Mouse (Mus musculus) liver, embryonic 14.5 days (tissue): ENCODE measurements around the gene Ifih1. TPM values are rescaled to one million over a fixed set of nuclear protein-coding genes. Genes with fewer than 3 reads are reported as not detected.

Experiments used
- ATAC-seq: fragments of 200-750 bp; cut with Nextera tagmentation; 2 replicates; pipeline ENCODE4 v1.8.0; 2017; ENCODE audit warnings: moderate number of reproducible peaks, mild to moderate bottlenecking, moderate library complexity; ENCODE audit not compliant: insufficient read depth
- DNase-seq, 3 experiments: peaks; one replicate each; pipeline ENCODE4 v3.0.0-alpha.2; 2012 to 2013; ENCODE audit warnings: low read depth in 3 of 3, low spot score in 3 of 3
- H3K27ac ChIP-seq: fragments of 300-500 bp; sonication (generic); 2 replicates; pipeline ENCODE4 v1.5.1; 2014; ENCODE audit warnings: moderate library complexity, mild to moderate bottlenecking, control low read depth, inconsistent platforms
- H3K27me3 ChIP-seq: fragments of 300-500 bp; sonication (generic); 2 replicates; pipeline ENCODE4 v1.6.1; 2014; ENCODE audit warnings: mild to moderate bottlenecking, low read length, moderate library complexity; ENCODE audit not compliant: control insufficient read depth, insufficient read depth
- H3K36me3 ChIP-seq: fragments of 300-500 bp; sonication (generic); replicated peaks from 2 replicates; pipeline ENCODE4 v1.6.1; 2014; ENCODE audit warnings: low read depth; ENCODE audit not compliant: control insufficient read depth, insufficient read depth
- H3K4me1 ChIP-seq, 2 experiments: fragments of 200-500 bp in 1 of 2; fragments of 300-500 bp in 1 of 2; sonication (generic) in 1 of 2; replicated peaks; 2 replicates each; pipeline ENCODE4 v1.6.1; 2012 to 2014; ENCODE audit warnings: antibody characterized with exemption in 1 of 2, inconsistent platforms in 1 of 2, low read length in 1 of 2; ENCODE audit not compliant: control insufficient read depth in 2 of 2, insufficient read depth in 2 of 2
- H3K4me2 ChIP-seq: fragments of 300-500 bp; sonication (generic); 2 replicates; pipeline ENCODE4 v1.6.1; 2014; ENCODE audit warnings: low read depth, mild to moderate bottlenecking, control low read depth, moderate library complexity
- H3K4me3 ChIP-seq, 2 experiments: fragments of 200-500 bp in 1 of 2; fragments of 300-500 bp in 1 of 2; sonication (generic) in 1 of 2; 2 replicates each; pipeline ENCODE4 v1.5.1; 2012 to 2014; ENCODE audit warnings: low read depth in 2 of 2, low read length in 2 of 2, mild to moderate bottlenecking in 2 of 2, control low read depth in 1 of 2, inconsistent platforms in 1 of 2, moderate library complexity in 1 of 2; ENCODE audit not compliant: insufficient read depth in 1 of 2
- H3K9ac ChIP-seq: fragments of 300-500 bp; sonication (generic); replicated peaks from 2 replicates; pipeline ENCODE4 v1.6.1; 2014; ENCODE audit warnings: mild to moderate bottlenecking, control low read depth, moderate library complexity
- H3K9me3 ChIP-seq: fragments of 300-500 bp; sonication (generic); 2 replicates; pipeline ENCODE4 v1.6.1; 2016; ENCODE audit warnings: low read length, mixed read lengths; ENCODE audit not compliant: control insufficient read depth
- CTCF ChIP-seq: IDR thresholded peaks from 2 replicates; pipeline ENCODE4 v1.5.1; 2016; ENCODE audit warnings: antibody characterized with exemption, low read depth, control low read depth
- EP300 ChIP-seq: IDR thresholded peaks from 2 replicates; pipeline ENCODE4 v1.6.1; 2016; ENCODE audit warnings: antibody characterized with exemption, low read depth
- WGBS: fragments of 180-500 bp; shearing (Covaris S2); extraction: QIAGEN DNeasy Blood & Tissue Kit; methylation state at CpG from one replicate; pipeline ENCODE4 v1.1.7; 2014; ENCODE audit not compliant: insufficient replicate concordance; 5-methylcytosine and 5-hydroxymethylcytosine counted together
- polyA plus RNA-seq, 2 experiments: library from polyadenylated mRNA; depleted of rRNA in 1 of 2; stranded (reverse) in 1 of 2; unstranded in 1 of 2; fragments of >200 nt; fragmentation: Nextera tagmentation in 1 of 2; extraction: Ambion mirVana in 1 of 2; gene quantifications; 2 replicates each; pipeline versions ENCODE4 v1.2.1 to v1.2.3; 2012 to 2014

The Ifih1 gene
- polyA plus RNA-seq, 2 experiments, result 1.5 to 2.9 TPM

DNA sequence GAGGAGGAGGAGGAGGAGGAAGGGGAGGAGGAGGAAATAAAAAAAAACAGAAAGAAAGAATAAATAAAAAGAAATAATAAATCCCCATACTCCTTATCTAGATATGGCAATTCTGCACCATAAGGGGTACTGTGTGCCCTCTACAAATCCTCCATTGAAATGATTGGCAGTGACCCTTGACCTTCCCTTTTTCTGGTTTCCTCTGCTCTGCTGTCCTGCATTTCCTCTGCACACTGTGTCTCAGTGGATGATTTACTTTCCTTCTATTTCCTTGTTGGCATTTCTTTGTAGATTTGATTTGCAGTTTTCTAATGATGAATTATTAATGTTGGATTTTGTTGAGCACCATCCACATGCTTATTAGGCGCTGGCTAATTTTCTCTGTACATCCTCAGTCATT is 81.4 kb downstream of the Ifih1 start:
- no peaks in the 10 kb centered on the region for H3K4me1 ChIP-seq
- no peak for ATAC-seq
- H3K27ac ChIP-seq, result no peak overlapping the region
- H3K27me3 ChIP-seq, result no peaks in the 10 kb centered on the region
- H3K4me3 ChIP-seq, result no peak overlapping the region
- no peaks in the 10 kb centered on the region for H3K36me3 ChIP-seq
- TF ChIP-seq EP300 (no peak), CTCF (no peak)
- DNase-seq, result no peak
- no peak overlapping the region for H3K4me2 ChIP-seq
- no peak overlapping the region for H3K9ac ChIP-seq
- no peaks in the 10 kb centered on the region for H3K9me3 ChIP-seq
- 52% methylated on average over 1 of the region's 1 CpGs for WGBS

- no peak overlapping the region for H3K9ac ChIP-seq
- no peak overlapping the region for H3K4me2 ChIP-seq
- WGBS, result 46% methylated on average over 5 of the region's 5 CpGs
- H3K36me3 ChIP-seq, result no peaks in the 10 kb centered on the region
- TF ChIP-seq CTCF (no peak), EP300 (no peak)
- no peaks in the 10 kb centered on the region for H3K4me1 ChIP-seq
- H3K4me3 ChIP-seq, result no peak overlapping the region
- ATAC-seq (no peak), DNase-seq (no peak)
- H3K9me3 ChIP-seq, result no peaks in the 10 kb centered on the region
- H3K27me3 ChIP-seq, result no peaks in the 10 kb centered on the region
- no peak overlapping the region for H3K27ac ChIP-seq
These were observed 83.2 kb downstream of the Ifih1 start for GRCm38 (mm10) chr2:62562661-62563485.

- Histone ChIP-seq H3K4me2 (no peak overlapping the region), H3K27ac (no peak overlapping the region), H3K4me1 (no peaks in the 10 kb centered on the region), H3K4me3 (no peak overlapping the region), H3K9me3 (no peaks in the 10 kb centered on the region; the same call in 1 of the 2 replicates), H3K9ac (no peak overlapping the region), H3K27me3 (no peaks in the 10 kb centered on the region), H3K36me3 (no peaks in the 10 kb centered on the region)
- TF ChIP-seq EP300 (no peak), CTCF (peak; percentile 54; the same call in 1 of the 2 replicates)
- 49% methylated on average over 2 of the region's 2 CpGs for WGBS
- no peak for ATAC-seq
- DNase-seq, result no peak
These were observed 88.6 kb downstream of the Ifih1 start for GRCm38 (mm10) chr2:62557417-62557816.

DNA sequence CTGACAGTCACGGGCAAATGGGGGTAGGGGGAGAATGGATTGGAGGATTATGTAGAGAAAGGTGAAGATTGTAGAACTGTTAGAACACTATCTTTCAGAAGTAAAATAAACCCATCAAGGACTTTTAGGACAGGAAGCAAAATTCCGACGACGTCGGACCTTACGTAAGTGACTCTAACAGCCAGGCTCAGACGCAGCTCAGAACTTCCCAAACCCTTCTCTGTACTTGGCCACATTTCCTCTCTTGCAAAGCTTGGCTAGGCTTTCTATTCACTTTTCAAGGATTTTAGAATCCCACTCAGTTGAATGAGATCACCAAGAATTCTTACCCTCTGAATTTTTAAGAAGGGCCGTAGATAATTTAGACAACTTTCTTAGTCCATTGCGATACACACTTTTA is 89.7 kb downstream of the Ifih1 start:
- no peaks in the 10 kb centered on the region for H3K4me1 ChIP-seq
- WGBS, result 79% methylated on average over 9 of the region's 9 CpGs
- H3K36me3 ChIP-seq, result no peaks in the 10 kb centered on the region
- ATAC-seq (no peak), DNase-seq (no peak)
- no peak overlapping the region for H3K27ac ChIP-seq
- H3K4me2 ChIP-seq, result no peak overlapping the region
- H3K9ac ChIP-seq, result no peak overlapping the region
- H3K27me3 ChIP-seq, result no peaks in the 10 kb centered on the region
- TF ChIP-seq EP300, result no peak
- TF ChIP-seq CTCF, result no peak
- no peak overlapping the region for H3K4me3 ChIP-seq
- no peaks in the 10 kb centered on the region; the same call in 1 of the 2 replicates for H3K9me3 ChIP-seq

- no peak overlapping the region for H3K4me3 ChIP-seq
- WGBS, result 63% methylated on average over 3 of the region's 3 CpGs
- H3K9ac ChIP-seq, result no peak overlapping the region
- ATAC-seq (no peak), DNase-seq (no peak)
- H3K9me3 ChIP-seq, result no peaks in the 10 kb centered on the region
- H3K36me3 ChIP-seq, result no peaks in the 10 kb centered on the region
- H3K27ac ChIP-seq, result no peak overlapping the region
- TF ChIP-seq CTCF, result peak; percentile 55
- TF ChIP-seq EP300, result no peak
- no peaks in the 10 kb centered on the region for H3K4me1 ChIP-seq
- H3K27me3 ChIP-seq, result no peaks in the 10 kb centered on the region
- no peak overlapping the region for H3K4me2 ChIP-seq
These were observed 96.4 kb downstream of the Ifih1 start for GRCm38 (mm10) chr2:62549659-62550058.
